Mouse (Mus musculus) liver, adult 2 months (tissue): Measurements from ENCODE around the gene Ero1l. TPM values are rescaled to one million over a fixed set of nuclear protein-coding genes. Genes with fewer than 3 reads are reported as not detected.

Experiments used
- DNase-seq: peaks from one replicate; pipeline ENCODE4 v3.0.0-alpha.2; 2011; ENCODE audit warnings: low read depth, low spot score; ENCODE audit errors: extremely low read depth
- H3K27ac ChIP-seq: fragments of 200-500 bp; replicated peaks from 2 replicates; pipeline ENCODE4 v1.5.1; 2012; ENCODE audit warnings: low read depth, mild to moderate bottlenecking, control low read depth, inconsistent platforms, low read length; ENCODE audit not compliant: insufficient read depth
- H3K27me3 ChIP-seq: fragments of 200-500 bp; 2 replicates; pipeline ENCODE4 v1.6.1; 2012; ENCODE audit warnings: mild to moderate bottlenecking, moderate library complexity, low read length, inconsistent platforms; ENCODE audit not compliant: control insufficient read depth, insufficient read depth
- H3K36me3 ChIP-seq: fragments of 200-500 bp; 2 replicates; pipeline ENCODE4 v1.6.1; 2012; ENCODE audit warnings: low read length, inconsistent platforms; ENCODE audit not compliant: control insufficient read depth, insufficient read depth
- H3K4me1 ChIP-seq: fragments of 200-500 bp; 2 replicates; pipeline ENCODE4 v1.6.1; 2011; ENCODE audit warnings: low read length; ENCODE audit not compliant: control insufficient read depth, insufficient read depth
- H3K4me3 ChIP-seq: fragments of 200-500 bp; 2 replicates; pipeline ENCODE4 v1.5.1; 2011; ENCODE audit warnings: low read depth, mild to moderate bottlenecking, control low read depth, low read length, moderate library complexity; ENCODE audit not compliant: insufficient read depth
- H3K79me2 ChIP-seq: fragments of 200-500 bp; 2 replicates; pipeline ENCODE4 v1.6.1; 2012; ENCODE audit warnings: inconsistent platforms, mild to moderate bottlenecking, low read length, moderate library complexity; ENCODE audit not compliant: control insufficient read depth, insufficient read depth
- H3K9ac ChIP-seq: fragments of 200-500 bp; 2 replicates; pipeline ENCODE4 v1.6.1; 2012; ENCODE audit warnings: low read depth, mild to moderate bottlenecking, control low read depth, inconsistent platforms, low read length
- CTCF ChIP-seq: fragments of 200-500 bp; IDR thresholded peaks from 2 replicates; pipeline ENCODE4 v1.5.1; 2011; ENCODE audit warnings: low read depth, low read length, control low read depth
- POLR2A ChIP-seq: fragments of 200-500 bp; IDR thresholded peaks from 2 replicates; pipeline ENCODE4 v1.6.1; 2011; ENCODE audit warnings: low read length, control low read depth; ENCODE audit not compliant: insufficient read depth; ENCODE audit errors: extremely low read depth
- WGBS: fragments of 180-500 bp; shearing (Covaris S2); methylation state at CpG from one replicate; pipeline ENCODE4 v1.1.7; 2018; 5-methylcytosine and 5-hydroxymethylcytosine counted together
- polyA plus RNA-seq: library from polyadenylated mRNA; depleted of rRNA; stranded (reverse); fragments of >200 nt; gene quantifications from 2 replicates; pipeline ENCODE4 v1.2.3, GENCODE M21; 2012; rRNA removed
- total RNA-seq: library from RNA; depleted of rRNA; stranded (reverse); fragments of >200 nt; gene quantifications from 2 replicates; pipeline ENCODE4 v1.2.3, GENCODE M21; 2014; rRNA removed

The Ero1l gene
- total RNA-seq (14.9 and 16.1 TPM in 2 replicates), polyA plus RNA-seq (4.1 and 4.2 TPM in 2 replicates)

DNA sequence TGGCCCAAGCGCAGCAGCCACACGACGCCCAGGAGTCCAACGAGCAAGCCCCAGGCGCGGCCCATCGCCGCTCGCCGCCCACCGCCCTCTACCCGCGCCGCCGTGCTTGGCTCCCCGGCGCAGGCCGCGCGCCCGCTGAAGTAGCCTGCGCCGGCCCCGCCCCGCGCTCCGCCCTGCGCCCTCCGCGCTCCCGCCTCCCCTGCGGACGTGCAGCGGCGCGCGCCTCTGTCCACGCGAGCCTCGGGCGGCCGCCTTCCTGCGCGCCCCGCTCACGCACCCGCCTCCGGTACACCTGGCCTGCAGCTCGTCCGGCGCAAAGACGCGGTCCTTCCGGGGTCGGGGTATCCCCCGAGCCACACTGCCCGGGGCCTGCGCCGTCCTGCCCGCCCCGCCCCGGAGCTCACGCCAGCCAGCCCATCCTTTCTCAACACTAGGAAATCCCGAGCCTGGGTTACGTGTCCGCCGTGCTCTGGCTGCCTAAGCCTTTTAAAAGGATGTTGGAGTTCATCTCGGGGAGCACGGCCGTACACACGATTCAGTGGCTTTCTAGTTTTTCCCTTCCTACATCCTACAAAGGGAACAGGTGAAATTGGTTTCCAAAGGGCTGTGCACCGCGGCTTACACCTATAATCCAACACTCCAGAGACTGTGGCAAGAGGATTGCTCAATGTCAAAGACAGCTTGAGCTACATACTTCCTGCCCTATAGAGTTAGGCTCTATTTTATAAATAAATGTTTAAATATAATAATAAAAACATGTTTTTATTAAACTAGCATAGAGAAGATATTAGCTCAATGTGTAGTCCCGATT, at the start of gene Ero1l:
Gene Ero1l, minus strand, starts transcription at position 346 of the 811 bp plus-strand sequence.
- no peak for TF ChIP-seq CTCF
- TF ChIP-seq POLR2A, result peak; percentile 91
- Histone ChIP-seq H3K27ac (peak within 1 kb of the TSS; percentile 93), H3K36me3 (no peaks in the 10 kb centered on the region), H3K4me3 (peak within 1 kb of the TSS; percentile 87), H3K9ac (peak within 1 kb of the TSS; percentile 97), H3K27me3 (no peaks in the 10 kb centered on the region), H3K4me1 (peaks cover 11% of the 10 kb centered on the region), H3K79me2 (peaks cover 23% of the 10 kb centered on the region)
- DNase-seq, result peak; percentile 68
- 1% methylated on average over 73 of the region's 74 CpGs for WGBS

GRCm38 (mm10) chr14:45365196-45365587, 46.6 kb upstream of the Ero1l start:
- Histone ChIP-seq H3K27ac (peak overlapping the region; percentile 57), H3K36me3 (peaks cover 13% of the 10 kb centered on the region), H3K27me3 (no peaks in the 10 kb centered on the region), H3K9ac (0 out of 2 replicates have a peak overlapping the region, but pooled peaks have one; percentile 18), H3K4me1 (peaks cover 3% of the 10 kb centered on the region; the same call in 1 of the 2 replicates), H3K4me3 (no peak overlapping the region), H3K79me2 (no peaks in the 10 kb centered on the region)
- no peak for TF ChIP-seq POLR2A
- TF ChIP-seq CTCF, result no peak
- DNase-seq, result no peak
- WGBS, result 84% methylated on average over 6 of the region's 6 CpGs

- DNase-seq, result peak; percentile 96
- H3K79me2 ChIP-seq, result no peaks in the 10 kb centered on the region
- peak overlapping the region; percentile 57 for H3K27ac ChIP-seq
- peaks cover 8% of the 10 kb centered on the region for H3K36me3 ChIP-seq
- no peaks in the 10 kb centered on the region for H3K27me3 ChIP-seq
- TF ChIP-seq POLR2A (no peak), CTCF (peak; percentile 6; the same call in 1 of the 2 replicates)
- H3K4me1 ChIP-seq, result peaks cover 3% of the 10 kb centered on the region; the same call in 1 of the 2 replicates
- H3K9ac ChIP-seq, result 0 out of 2 replicates have a peak overlapping the region, but pooled peaks have one; percentile 18
- no peak overlapping the region for H3K4me3 ChIP-seq
- 36% methylated on average over 16 of the region's 16 CpGs for WGBS
Measured at GRCm38 (mm10) chr14:45364211-45365195, 45.9 kb upstream of the Ero1l start.

DNA sequence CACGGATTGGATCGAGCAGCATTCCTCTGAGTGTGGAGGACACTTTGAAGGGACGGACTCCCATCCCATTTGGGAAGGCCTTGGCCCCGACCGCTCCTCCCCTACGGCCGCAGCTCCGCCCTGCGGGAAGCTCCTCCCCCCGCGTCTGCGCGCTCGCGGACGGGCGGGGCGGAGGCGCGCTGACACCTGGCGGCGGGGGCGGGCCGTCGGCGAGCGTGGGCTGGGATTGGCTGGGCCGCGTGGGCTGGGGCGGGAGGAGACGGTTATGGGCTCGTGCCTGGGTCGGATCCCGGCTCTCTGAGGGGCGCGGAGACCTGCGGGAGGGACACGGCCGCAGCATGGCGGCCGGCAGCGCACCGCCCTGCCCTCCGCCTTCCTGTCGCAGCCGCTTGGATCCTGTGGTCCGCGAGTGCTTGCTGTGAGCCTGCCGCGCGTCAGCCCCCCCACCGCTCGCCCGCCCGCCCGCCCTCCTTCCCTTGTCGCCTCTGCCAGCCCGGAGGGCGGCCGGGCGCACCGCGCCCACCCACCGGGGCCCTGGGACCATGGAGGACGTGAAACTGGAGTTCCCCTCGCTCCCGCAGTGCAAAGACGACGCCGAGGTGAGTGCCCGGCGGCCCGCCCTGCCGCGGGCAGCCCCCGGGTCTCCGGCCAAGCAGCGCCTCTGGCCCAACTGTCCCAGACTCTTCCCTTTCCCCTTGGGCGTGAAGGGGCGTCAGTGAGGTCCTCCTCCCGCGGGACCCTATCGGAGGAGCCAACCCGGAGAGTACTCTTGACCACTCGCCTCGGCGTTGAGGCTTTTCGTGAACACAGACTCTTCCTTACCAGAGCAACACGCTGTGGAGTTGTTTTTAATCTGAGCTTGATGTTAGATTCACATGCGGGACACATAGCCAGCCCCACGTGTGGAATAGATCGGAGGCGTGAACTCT, 32.6 kb upstream of the Ero1l start, which contains the start of gene Styx:
Gene Styx, plus strand, starts transcription at position 163 of the 929 bp plus-strand sequence.
- Histone ChIP-seq H3K79me2 (peaks cover 9% of the 10 kb centered on the region; the same call in 1 of the 2 replicates), H3K4me3 (peak within 1 kb of the TSS; percentile 91), H3K27ac (peak within 1 kb of the TSS; percentile 20), H3K4me1 (peaks cover 3% of the 10 kb centered on the region), H3K27me3 (no peaks in the 10 kb centered on the region), H3K9ac (peak within 1 kb of the TSS; percentile 77), H3K36me3 (peaks cover 20% of the 10 kb centered on the region)
- peak; percentile 50 for TF ChIP-seq POLR2A
- TF ChIP-seq CTCF, result no peak
- under 1% methylated on average over 88 of the region's 93 CpGs for WGBS
- peak; percentile 73 for DNase-seq
